8 mouse cellular contexts compared by ENCODE assay signal in genomic region chr12:85455065-85456058, GRCm38 (mm10). TPM values are rescaled to one million over a fixed set of nuclear protein-coding genes. Genes with fewer than 3 reads are reported as not detected.
DNase-seq lines count a peak whose midpoint lies in the region; ATAC-seq lines count a peak whose summit lies in the region.

No protein-coding gene starts in this region.

- peak overlapping the region; percentile 90 for H3K4me2 ChIP-seq in intestine, embryonic 14.5 days (ENCODE audit: low read length)

- H3K4me3 ChIP-seq in intestine, embryonic 14.5 days (ENCODE audit: low read depth, low read length) = peak overlapping the region; percentile 51

- H3K27me3 ChIP-seq in intestine, embryonic 14.5 days (replicated peaks; ENCODE audit: control insufficient read depth, insufficient read depth, low read length) = no peaks in the 10 kb centered on the region

- no peaks in the 10 kb centered on the region for H3K9me3 ChIP-seq in intestine, embryonic 14.5 days (ENCODE audit: control insufficient read depth, low read length)

- H3K4me1 ChIP-seq in intestine, embryonic 14.5 days (replicated peaks; ENCODE audit: control insufficient read depth, insufficient read depth, low read length) = peaks cover 26% of the 10 kb centered on the region

- no peaks in the 10 kb centered on the region for H3K36me3 ChIP-seq in intestine, embryonic 14.5 days (ENCODE audit: control insufficient read depth, insufficient read depth, low read length)

- WGBS in intestine, embryonic 14.5 days = under 1% methylated on average over 44 of the region's 44 CpGs

- peak overlapping the region; percentile 98 for H3K27ac ChIP-seq in intestine, embryonic 14.5 days (ENCODE audit: low read depth)

- intact Hi-C loops in gastrocnemius, postnatal 14 days (cut with DNase I; ENCODE audit: low total_unique reads) = no loop called here
- intact Hi-C loops in left cerebral cortex, postnatal 14 days (cut with DNase I) = loop anchor here (1.0 kb wide), 1 partner anchor 31 kb away; no protein-coding TSS in a partner anchor

- ATAC-seq in intestine, embryonic 14.5 days (replicated peaks; ENCODE audit: low FRiP score, low TSS enrichment, low read depth) = peak; percentile 97

- peak overlapping the region; percentile 82 for H3K9ac ChIP-seq in intestine, embryonic 14.5 days (ENCODE audit: low read length)

- peak; percentile 99 for DNase-seq in adipocyte (ENCODE audit: low spot score)
- DNase-seq in embryo, embryonic 10 days (ENCODE audit: low spot score) = peak; percentile 99
- peak; percentile 98 for DNase-seq in gastrocnemius, postnatal 14 days
- peak; percentile 98 for DNase-seq in intestine, embryonic 14.5 days (ENCODE audit: low spot score)
- DNase-seq in left cerebral cortex, postnatal 14 days (ENCODE audit: low spot score in 2 of 2) = peak; percentile 95 to 99
- peak; percentile 99 for DNase-seq in mesoderm, embryonic 11.5 days (ENCODE audit: low read depth, low spot score)
- DNase-seq in right cerebral cortex, postnatal 36 days (ENCODE audit: low spot score in 2 of 2) = peak; percentile 97 to 99
- peak; percentile 99 for DNase-seq in yolk sac, embryonic 10.5 days (ENCODE audit: low spot score)

RNA-seq across cellular contexts. Expression of gene Fos, which starts 18.3 kb away (rescaled TPM):
- 1 to 10 TPM; 7.6 to 8.9 TPM for total RNA-seq in gastrocnemius, postnatal 14 days (2021)
- 2.7 TPM in 2 replicates for polyA plus RNA-seq in intestine, embryonic 14.5 days (2014; fragmentation: Nextera tagmentation; extraction: Ambion mirVana)
- total RNA-seq in left cerebral cortex, postnatal 14 days (2021) = 10 to 100 TPM; 31.1 to 40.8 TPM

Comparison
In these comparisons a context has a peak if more than half of its experiments do, and no peak if none do; other contexts are left out.
1. Peak in every context shown above with its lines: DNase-seq, ATAC-seq, H3K4me3 ChIP-seq and H3K27ac ChIP-seq.